Comparison of ENCODE assay signal across 23 mouse cellular contexts in the genomic region with DNA sequence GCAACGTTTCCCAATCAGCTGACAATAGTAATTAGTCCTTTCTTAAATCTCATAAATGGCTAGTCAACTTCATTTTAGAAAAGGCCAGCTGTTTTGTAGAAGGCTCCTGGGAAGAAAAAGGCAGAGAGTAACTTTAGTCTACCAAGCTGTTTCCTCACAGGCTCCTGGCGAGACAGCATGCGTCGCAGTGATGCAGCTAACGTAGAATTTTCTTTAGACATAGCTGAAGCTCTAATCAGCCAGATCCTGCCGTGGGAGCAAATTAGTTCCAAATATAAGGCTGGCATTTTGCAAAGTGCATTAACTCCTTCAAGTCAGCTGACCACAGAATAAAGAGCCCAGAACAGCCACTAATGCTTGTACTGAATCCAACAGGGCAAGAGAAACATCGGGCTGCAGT. TPM values are rescaled to one million over a fixed set of nuclear protein-coding genes. Genes with fewer than 3 reads are reported as not detected.
A peak's percentile ranks its signal among the peaks of the same experiment; 100 is the strongest.
DNase-seq lines count a peak whose midpoint lies in the region; ATAC-seq and TF ChIP-seq lines count a peak whose summit lies in the region.
"Had no signal": no experiment of that assay in that cellular context is flagged by ENCODE, and none has a peak within 500 bp of the region (broad histone marks: within the 10 kb centered on the region; RNA-seq: fewer than 3 reads in every experiment).

No protein-coding gene starts in this region.

- H3K9me3 ChIP-seq in heart, embryonic 10.5 days: no peaks in the 10 kb centered on the region
- no peaks in the 10 kb centered on the region for H3K9me3 ChIP-seq in forebrain, postnatal 0 days (ENCODE audit: low read length)
- H3K9me3 ChIP-seq in midbrain, embryonic 16.5 days (replicated peaks; ENCODE audit: control insufficient read depth, low read length, poor library complexity, severe bottlenecking): no peaks in the 10 kb centered on the region
- H3K9me3 ChIP-seq: heart, embryonic 12.5 days; hindbrain, embryonic 13.5 days; limb, embryonic 13.5 days; liver, embryonic 13.5 days had no signal

- no peaks in the 10 kb centered on the region for H3K27me3 ChIP-seq in heart, embryonic 10.5 days (ENCODE audit: insufficient read depth, poor library complexity, severe bottlenecking)
- H3K27me3 ChIP-seq in forebrain, postnatal 0 days (ENCODE audit: insufficient read depth, low read length): no peaks in the 10 kb centered on the region
- H3K27me3 ChIP-seq in midbrain, embryonic 16.5 days (ENCODE audit: control insufficient read depth, insufficient read depth, low read depth, low read length): no peaks in the 10 kb centered on the region
- H3K27me3 ChIP-seq: heart, embryonic 12.5 days; hindbrain, embryonic 13.5 days; limb, embryonic 13.5 days; liver, embryonic 13.5 days had no signal

- H3K36me3 ChIP-seq in heart, embryonic 10.5 days: no peaks in the 10 kb centered on the region
- no peaks in the 10 kb centered on the region for H3K36me3 ChIP-seq in forebrain, postnatal 0 days (ENCODE audit: insufficient read depth)
- H3K36me3 ChIP-seq in midbrain, embryonic 16.5 days (ENCODE audit: control insufficient read depth, insufficient read depth, low read length): no peaks in the 10 kb centered on the region
- H3K36me3 ChIP-seq: heart, embryonic 12.5 days; hindbrain, embryonic 13.5 days; limb, embryonic 13.5 days; liver, embryonic 13.5 days had no signal

- no peak overlapping the region for H3K4me3 ChIP-seq in heart, embryonic 10.5 days
- no peak overlapping the region for H3K4me3 ChIP-seq in forebrain, postnatal 0 days (ENCODE audit: low read depth, low read length)
- H3K4me3 ChIP-seq in midbrain, embryonic 16.5 days (ENCODE audit: low read depth, low read length): no peak overlapping the region
- H3K4me3 ChIP-seq: erythroblast, embryonic 14.5 days; heart, embryonic 12.5 days; hindbrain, embryonic 13.5 days; limb, embryonic 13.5 days; liver, embryonic 13.5 days had no signal

- no peaks in the 10 kb centered on the region for H3K4me1 ChIP-seq in heart, embryonic 10.5 days
- H3K4me1 ChIP-seq in forebrain, postnatal 0 days (ENCODE audit: insufficient read depth): no peaks in the 10 kb centered on the region
- H3K4me1 ChIP-seq in midbrain, embryonic 16.5 days (ENCODE audit: control insufficient read depth, insufficient read depth, low read length): peaks cover 7% of the 10 kb centered on the region; the same call in 1 of the 2 replicates
- H3K4me1 ChIP-seq: heart, embryonic 12.5 days; liver, embryonic 13.5 days had no signal

- DNase-seq in heart, adult 11 months: peak; percentile 18
- no peak for DNase-seq in heart, embryonic 10.5 days (ENCODE audit: low spot score)
- peak; percentile 18 for DNase-seq in retina, postnatal 1 day
- DNase-seq in retina, embryonic 14.5 days (ENCODE audit: low spot score): no peak
- DNase-seq in forebrain, postnatal 0 days: peak; percentile 50
- DNase-seq in embryo, embryonic 10 days (ENCODE audit: low spot score): no peak
- no peak for DNase-seq in ovary, postnatal 36 days (ENCODE audit: low spot score)
- DNase-seq: cerebellum, adult 2 months; cerebellum, postnatal 36 days; heart, postnatal 14 days; kidney, postnatal 36 days; layer of hippocampus, adult 9-11 months; liver, embryonic 13.5 days; lung, embryonic 14.5 days; lung, postnatal 36 days; thymus, postnatal 25 days had no signal

- no peak overlapping the region for H3K4me2 ChIP-seq in forebrain, postnatal 0 days (ENCODE audit: low read depth)
- H3K4me2 ChIP-seq in midbrain, embryonic 16.5 days (ENCODE audit: low read length): peak overlapping the region; percentile 22; the same call in 1 of the 2 replicates
- H3K4me2 ChIP-seq: heart, embryonic 12.5 days; hindbrain, embryonic 13.5 days; limb, embryonic 13.5 days; liver, embryonic 13.5 days; lung, embryonic 14.5 days had no signal

- TF ChIP-seq CTCF in forebrain, postnatal 0 days (IDR thresholded peaks at IDR 0.05; ENCODE audit: low read depth): no peak

- 71% methylated on average over 7 of the region's 7 CpGs for WGBS in heart, embryonic 10.5 days
- 17% methylated on average over 7 of the region's 7 CpGs for WGBS in forebrain, postnatal 0 days
- 29% methylated on average over 7 of the region's 7 CpGs for whole genome bisulfite sequencing in midbrain, embryonic 16.5 days

- ATAC-seq in forebrain, postnatal 0 days: peak; percentile 43; the same call in 1 of the 2 replicates
- ATAC-seq in midbrain, embryonic 16.5 days: no peak
- ATAC-seq: intestine, embryonic 16.5 days had no signal

- H3K9ac ChIP-seq in forebrain, postnatal 0 days: no peak overlapping the region
- no peak overlapping the region for H3K9ac ChIP-seq in midbrain, embryonic 16.5 days (ENCODE audit: low read depth, low read length)
- H3K9ac ChIP-seq: heart, embryonic 12.5 days; hindbrain, embryonic 13.5 days; limb, embryonic 13.5 days; liver, embryonic 13.5 days; lung, embryonic 14.5 days had no signal

- no peak overlapping the region for H3K27ac ChIP-seq in heart, embryonic 10.5 days
- no peak overlapping the region for H3K27ac ChIP-seq in forebrain, postnatal 0 days (ENCODE audit: low read depth, low read length)
- no peak overlapping the region for H3K27ac ChIP-seq in midbrain, embryonic 16.5 days (ENCODE audit: low read length)
- H3K27ac ChIP-seq: hindbrain, embryonic 13.5 days; limb, embryonic 13.5 days; liver, embryonic 13.5 days; stomach, postnatal 0 days had no signal

RNA-seq across cellular contexts. Expression of a gene that starts 26.2 kb away (rescaled TPM):
- 40.7 and 42.2 TPM in 2 replicates for polyA plus RNA-seq in heart, embryonic 10.5 days (2016; fragmentation: Nextera tagmentation; extraction: Ambion mirVana)
- total RNA-seq in forebrain, postnatal 0 days (2014; rRNA removed): 74.5 and 80.5 TPM in 2 replicates
- 131 and 152 TPM in 2 replicates for polyA plus RNA-seq in forebrain, postnatal 0 days (2015; fragmentation: Nextera tagmentation; extraction: Ambion mirVana)
- 111 and 118 TPM in 2 replicates for polyA plus RNA-seq in midbrain, embryonic 16.5 days (2015; fragmentation: Nextera tagmentation; extraction: Ambion mirVana)

RNA-seq across cellular contexts. Expression of a gene that starts 57.2 kb away (rescaled TPM):
- 79.6 and 84.0 TPM in 2 replicates for polyA plus RNA-seq in heart, embryonic 10.5 days (2016; fragmentation: Nextera tagmentation; extraction: Ambion mirVana)
- 44.1 and 62.4 TPM in 2 replicates for total RNA-seq in forebrain, postnatal 0 days (2014; rRNA removed)
- polyA plus RNA-seq in forebrain, postnatal 0 days (2015; fragmentation: Nextera tagmentation; extraction: Ambion mirVana): 111 and 136 TPM in 2 replicates
- 99.9 and 101 TPM in 2 replicates for polyA plus RNA-seq in midbrain, embryonic 16.5 days (2015; fragmentation: Nextera tagmentation; extraction: Ambion mirVana)
- polyA plus RNA-seq: erythroblast, embryonic 14.5 days had no signal

Comparison
In these comparisons a context has a peak if more than half of its experiments do, and no peak if none do; other contexts are left out.
1. DNase-seq: peak in heart, adult 11 months (single experiment), retina, postnatal 1 day (single experiment) and forebrain, postnatal 0 days (single experiment); none in heart, embryonic 10.5 days (single experiment), retina, embryonic 14.5 days (single experiment), embryo, embryonic 10 days (single experiment) and ovary, postnatal 36 days (single experiment).